Mouse (Mus musculus): Measurements from ENCODE around the gene Pou2f1. TPM values are rescaled to one million over a fixed set of nuclear protein-coding genes. Genes with fewer than 3 reads are reported as not detected.
A peak's percentile ranks its signal among the peaks of the same experiment; 100 is the strongest.

The Pou2f1 gene
- polyA plus RNA-seq, 1 experiment from 2014 or later: 3.4 TPM

DNA sequence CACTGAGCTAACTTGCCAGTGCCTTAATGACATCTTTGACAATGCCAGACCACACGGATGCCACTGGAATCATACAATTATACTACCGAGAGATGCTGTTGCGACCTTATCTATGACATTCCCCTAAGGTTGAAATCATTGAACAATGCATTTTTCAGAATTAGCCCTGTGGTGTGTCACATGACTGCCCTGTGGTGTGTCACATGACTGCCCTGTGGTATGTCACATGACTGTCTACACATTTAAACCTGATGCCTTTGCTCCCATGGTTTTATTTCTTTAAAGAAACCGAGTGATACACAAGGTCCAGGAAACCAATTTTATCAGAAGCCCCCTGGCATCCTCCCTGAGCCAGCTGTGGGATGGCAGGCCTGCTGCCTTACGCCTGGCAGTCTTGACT is 172.6 kb downstream of the Pou2f1 start:
- 75% methylated on average over 5 of the region's 5 CpGs for WGBS (ENCODE audit: insufficient replicate concordance)
- no peak for ATAC-seq
- Histone ChIP-seq H3K27ac (ENCODE audit: low read depth) (no peak overlapping the region), H3K9ac (replicated peaks) (no peak overlapping the region), H3K36me3 (replicated peaks; ENCODE audit: insufficient read depth, low read length) (no peaks in the 10 kb centered on the region), H3K4me2 (ENCODE audit: low read depth, low read length) (no peak overlapping the region), H3K9me3 (ENCODE audit: low read length) (no peaks in the 10 kb centered on the region), H3K4me3 (ENCODE audit: low read depth, low read length) (no peak overlapping the region), H3K4me1 (ENCODE audit: insufficient read depth) (no peaks in the 10 kb centered on the region), H3K27me3 (ENCODE audit: insufficient read depth, low read length) (no peaks in the 10 kb centered on the region)
- no peak for DNase-seq
- TF ChIP-seq CTCF (IDR thresholded peaks at IDR 0.05; ENCODE audit: low read depth): no peak
- no peak for TF ChIP-seq EP300 (IDR thresholded peaks at IDR 0.05; ENCODE audit: low read depth)

- TF ChIP-seq CTCF (IDR thresholded peaks at IDR 0.05; ENCODE audit: low read depth) (no peak), EP300 (IDR thresholded peaks at IDR 0.05; ENCODE audit: low read depth) (no peak)
- ATAC-seq: no peak
- 86% methylated on average over 6 of the region's 6 CpGs for WGBS (ENCODE audit: insufficient replicate concordance)
- H3K9ac ChIP-seq (replicated peaks): no peak overlapping the region
- no peaks in the 10 kb centered on the region for H3K36me3 ChIP-seq (replicated peaks; ENCODE audit: insufficient read depth, low read length)
- H3K27me3 ChIP-seq (ENCODE audit: insufficient read depth, low read length): no peaks in the 10 kb centered on the region
- no peak overlapping the region for H3K4me3 ChIP-seq (ENCODE audit: low read depth, low read length)
- no peak overlapping the region for H3K4me2 ChIP-seq (ENCODE audit: low read depth, low read length)
- no peak overlapping the region for H3K27ac ChIP-seq (ENCODE audit: low read depth)
- no peaks in the 10 kb centered on the region for H3K9me3 ChIP-seq (ENCODE audit: low read length)
- no peak for DNase-seq
- H3K4me1 ChIP-seq (ENCODE audit: insufficient read depth): no peaks in the 10 kb centered on the region
These were observed 173.9 kb downstream of the Pou2f1 start for GRCm38 (mm10) chr1:165828615-165829014.

- Histone ChIP-seq H3K4me3 (ENCODE audit: low read depth, low read length) (no peak overlapping the region), H3K9me3 (ENCODE audit: low read length) (no peaks in the 10 kb centered on the region), H3K36me3 (replicated peaks; ENCODE audit: insufficient read depth, low read length) (no peaks in the 10 kb centered on the region), H3K27ac (ENCODE audit: low read depth) (no peak overlapping the region), H3K27me3 (ENCODE audit: insufficient read depth, low read length) (no peaks in the 10 kb centered on the region), H3K4me1 (ENCODE audit: insufficient read depth) (no peaks in the 10 kb centered on the region), H3K9ac (replicated peaks) (no peak overlapping the region), H3K4me2 (ENCODE audit: low read depth, low read length) (no peak overlapping the region)
- WGBS (ENCODE audit: insufficient replicate concordance): 79% methylated on average over 5 of the region's 5 CpGs
- TF ChIP-seq EP300 (IDR thresholded peaks at IDR 0.05; ENCODE audit: low read depth) (no peak), CTCF (IDR thresholded peaks at IDR 0.05; ENCODE audit: low read depth) (no peak)
- ATAC-seq: no peak
- DNase-seq: no peak
These were observed 174.3 kb downstream of the Pou2f1 start for GRCm38 (mm10) chr1:165828173-165828572.

DNA sequence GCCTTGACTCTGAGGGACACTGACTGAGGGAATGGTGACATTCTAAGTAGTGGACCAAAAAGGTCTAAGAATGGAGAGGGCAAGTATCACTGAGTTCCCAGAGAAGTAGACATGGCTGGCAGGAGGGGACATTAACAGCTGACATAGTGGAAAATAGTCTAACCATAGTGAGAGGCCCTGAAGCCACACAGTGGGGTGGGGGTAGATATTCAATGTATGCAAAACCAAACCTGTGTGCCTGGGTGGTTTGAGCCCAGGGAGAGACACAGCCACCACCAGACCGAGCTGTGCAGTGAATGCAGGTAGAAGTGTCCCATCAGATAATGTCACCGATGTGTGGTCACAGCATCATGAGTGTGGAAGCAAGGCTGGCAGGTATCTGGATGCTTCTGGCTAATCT is 180.4 kb downstream of the Pou2f1 start:
- ATAC-seq (no peak), DNase-seq (no peak)
- Histone ChIP-seq H3K27ac (ENCODE audit: low read depth) (no peak overlapping the region), H3K9me3 (ENCODE audit: low read length) (no peaks in the 10 kb centered on the region), H3K4me2 (ENCODE audit: low read depth, low read length) (no peak overlapping the region), H3K36me3 (replicated peaks; ENCODE audit: insufficient read depth, low read length) (no peaks in the 10 kb centered on the region), H3K4me3 (ENCODE audit: low read depth, low read length) (no peak overlapping the region), H3K27me3 (ENCODE audit: insufficient read depth, low read length) (no peaks in the 10 kb centered on the region), H3K4me1 (ENCODE audit: insufficient read depth) (peaks cover 24% of the 10 kb centered on the region), H3K9ac (replicated peaks) (no peak overlapping the region)
- 82% methylated on average over 2 of the region's 2 CpGs for WGBS (ENCODE audit: insufficient replicate concordance)
- TF ChIP-seq CTCF (IDR thresholded peaks at IDR 0.05; ENCODE audit: low read depth): no peak
- no peak for TF ChIP-seq EP300 (IDR thresholded peaks at IDR 0.05; ENCODE audit: low read depth)

DNA sequence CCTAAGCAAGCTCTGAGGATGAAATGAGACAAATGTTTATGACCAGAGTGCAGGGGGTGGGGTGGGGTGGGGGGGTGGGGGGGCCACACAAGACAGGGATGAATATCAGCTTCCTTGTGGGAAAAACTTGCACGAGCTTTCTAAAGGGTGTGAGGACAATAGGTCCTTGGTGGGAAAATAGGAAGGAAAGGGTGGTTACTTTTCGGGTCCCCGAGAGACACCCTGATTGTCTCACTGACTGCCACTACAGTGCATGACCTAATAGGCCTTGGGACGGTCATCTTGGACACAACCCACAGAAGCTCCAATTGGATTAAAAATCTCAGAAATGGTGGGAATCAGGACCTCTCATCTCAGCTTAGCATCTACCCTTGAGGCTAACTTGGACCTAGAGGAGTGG is 183.3 kb downstream of the Pou2f1 start:
- H3K4me3 ChIP-seq (ENCODE audit: low read depth, low read length): no peak overlapping the region
- no peaks in the 10 kb centered on the region for H3K9me3 ChIP-seq (ENCODE audit: low read length)
- WGBS (ENCODE audit: insufficient replicate concordance): 62% methylated on average over 4 of the region's 4 CpGs
- no peaks in the 10 kb centered on the region for H3K36me3 ChIP-seq (replicated peaks; ENCODE audit: insufficient read depth, low read length)
- DNase-seq (no peak), ATAC-seq (no peak)
- H3K4me2 ChIP-seq (ENCODE audit: low read depth, low read length): no peak overlapping the region
- H3K27me3 ChIP-seq (ENCODE audit: insufficient read depth, low read length): no peaks in the 10 kb centered on the region
- TF ChIP-seq EP300 (IDR thresholded peaks at IDR 0.05; ENCODE audit: low read depth) (no peak), CTCF (IDR thresholded peaks at IDR 0.05; ENCODE audit: low read depth) (no peak)
- no peak overlapping the region for H3K9ac ChIP-seq (replicated peaks)
- no peak overlapping the region for H3K27ac ChIP-seq (ENCODE audit: low read depth)
- peaks cover 29% of the 10 kb centered on the region for H3K4me1 ChIP-seq (ENCODE audit: insufficient read depth)

GRCm38 (mm10) chr1:165818145-165818860 is 184.2 kb downstream of the Pou2f1 start:
- no peaks in the 10 kb centered on the region for H3K36me3 ChIP-seq (replicated peaks; ENCODE audit: insufficient read depth, low read length)
- H3K4me2 ChIP-seq (ENCODE audit: low read depth, low read length): peak overlapping the region; percentile 34
- no peaks in the 10 kb centered on the region for H3K9me3 ChIP-seq (ENCODE audit: low read length)
- H3K4me1 ChIP-seq (ENCODE audit: insufficient read depth): peaks cover 29% of the 10 kb centered on the region
- H3K9ac ChIP-seq (replicated peaks): no peak overlapping the region
- ATAC-seq: peak; percentile 95
- peak; percentile 90 for TF ChIP-seq EP300 (IDR thresholded peaks at IDR 0.05; ENCODE audit: low read depth)
- TF ChIP-seq CTCF (IDR thresholded peaks at IDR 0.05; ENCODE audit: low read depth): 0 out of 2 replicates have a peak, but pooled peaks have one; percentile 8
- peak; percentile 54 for DNase-seq
- H3K27me3 ChIP-seq (ENCODE audit: insufficient read depth, low read length): no peaks in the 10 kb centered on the region
- 48% methylated on average over 8 of the region's 8 CpGs for WGBS (ENCODE audit: insufficient replicate concordance)
- H3K27ac ChIP-seq (ENCODE audit: low read depth): 0 out of 2 replicates have a peak overlapping the region, but pooled peaks have one; percentile 1
- H3K4me3 ChIP-seq (ENCODE audit: low read depth, low read length): no peak overlapping the region

Data from liver, postnatal 0 days (tissue).